Mouse (Mus musculus) brain, embryonic 14.5 days (tissue): ENCODE results near the gene Bhlhe40. TPM values are rescaled to one million over a fixed set of nuclear protein-coding genes. Genes with fewer than 3 reads are reported as not detected.

ENCODE experiments used
- DNase-seq: peaks from one replicate; pipeline ENCODE4 v3.0.0-alpha.2; 2011; ENCODE audit warnings: low read depth
- CTCF ChIP-seq: fragments of 200-500 bp; IDR thresholded peaks from 2 replicates; pipeline ENCODE4 v1.5.1; 2012; ENCODE audit warnings: inconsistent platforms, mild to moderate bottlenecking, moderate library complexity, borderline replicate concordance; ENCODE audit not compliant: insufficient read depth, insufficient read length; ENCODE audit errors: extremely low read depth
- POLR2A ChIP-seq: fragments of 200-500 bp; IDR thresholded peaks from 2 replicates; pipeline ENCODE4 v1.6.1; 2012; ENCODE audit warnings: mild to moderate bottlenecking, inconsistent platforms, borderline replicate concordance; ENCODE audit not compliant: poor library complexity, insufficient read depth, insufficient read length, severe bottlenecking; ENCODE audit errors: extremely low read depth
- polyA plus RNA-seq: library from polyadenylated mRNA; depleted of rRNA; stranded (reverse); fragments of >200 nt; gene quantifications from 2 replicates; pipeline ENCODE4 v1.2.3, GENCODE M21; 2012

The Bhlhe40 gene
- polyA plus RNA-seq, 1 experiment: 4.0 TPM

GRCm38 (mm10) chr6:108681084-108681483, 20.7 kb downstream of the Bhlhe40 start:
- TF ChIP-seq CTCF: no peak
- TF ChIP-seq POLR2A: no peak
- DNase-seq: no peak

DNA sequence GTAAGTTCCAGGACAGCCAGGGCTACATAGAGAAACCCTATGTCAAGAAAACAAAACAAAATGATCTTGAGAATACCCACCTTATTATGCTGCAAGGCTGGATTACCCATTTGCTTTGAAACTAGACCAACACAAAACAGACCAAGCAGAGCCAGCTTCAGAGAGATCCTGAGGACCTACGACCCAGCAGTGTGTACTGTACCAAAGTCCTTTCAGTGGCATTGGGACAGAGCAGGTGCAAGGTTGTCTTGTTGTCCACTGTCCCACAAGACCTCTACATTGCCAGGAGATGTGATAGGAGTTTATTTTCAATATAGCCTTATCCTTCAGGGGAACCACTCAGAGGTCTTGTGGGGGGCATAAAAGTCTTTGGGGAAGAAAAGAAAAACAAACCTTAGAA, 22.7 kb downstream of the Bhlhe40 start:
- DNase-seq: no peak
- no peak for TF ChIP-seq CTCF
- TF ChIP-seq POLR2A: no peak

DNA sequence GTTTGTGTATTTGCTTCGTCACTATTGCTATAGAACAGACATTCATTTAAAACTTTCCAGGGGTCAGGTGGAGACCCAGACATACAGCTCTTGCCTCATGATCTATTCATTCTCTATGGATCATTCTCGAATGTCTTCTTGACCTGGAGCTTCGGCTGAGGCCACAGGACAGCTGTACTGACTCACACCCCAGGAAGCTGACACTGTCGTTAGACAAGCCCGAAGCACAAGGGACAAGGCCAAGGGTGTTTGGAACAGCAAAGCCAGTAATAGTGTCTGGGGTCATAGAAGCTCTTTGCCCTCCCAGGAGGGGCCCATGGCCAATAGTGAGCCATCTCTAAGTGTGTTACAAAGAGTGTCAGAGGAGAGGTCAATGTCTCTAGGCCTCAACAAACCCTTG, 24.0 kb downstream of the Bhlhe40 start:
- DNase-seq: no peak
- TF ChIP-seq CTCF (no peak), POLR2A (no peak)

GRCm38 (mm10) chr6:108685758-108686355, 25.4 kb downstream of the Bhlhe40 start:
- TF ChIP-seq POLR2A (no peak), CTCF (no peak)
- DNase-seq: no peak

DNA sequence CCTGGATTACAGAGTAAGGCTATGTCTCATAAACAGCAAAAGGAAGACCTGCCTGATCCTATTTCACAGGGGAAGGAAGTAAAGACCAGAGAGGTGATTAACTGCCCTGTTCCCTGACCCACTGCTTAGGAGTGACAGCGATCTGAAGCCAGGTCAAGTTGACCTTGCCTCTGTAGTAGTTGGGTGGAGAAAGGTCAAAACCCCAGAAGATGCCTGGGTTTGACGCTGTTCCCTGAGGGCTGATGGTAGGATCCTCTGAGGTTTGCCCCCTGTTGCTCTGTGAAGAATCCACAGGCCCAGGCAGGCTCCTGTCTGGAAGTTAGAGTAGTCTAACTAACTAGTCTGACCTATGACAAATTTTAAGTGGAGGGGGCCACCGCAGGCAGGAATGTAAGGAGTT, 26.5 kb downstream of the Bhlhe40 start:
- no peak for TF ChIP-seq POLR2A
- no peak for TF ChIP-seq CTCF
- DNase-seq: no peak

GRCm38 (mm10) chr6:108688344-108688743, 27.9 kb downstream of the Bhlhe40 start:
- TF ChIP-seq CTCF: no peak
- no peak for DNase-seq

DNA sequence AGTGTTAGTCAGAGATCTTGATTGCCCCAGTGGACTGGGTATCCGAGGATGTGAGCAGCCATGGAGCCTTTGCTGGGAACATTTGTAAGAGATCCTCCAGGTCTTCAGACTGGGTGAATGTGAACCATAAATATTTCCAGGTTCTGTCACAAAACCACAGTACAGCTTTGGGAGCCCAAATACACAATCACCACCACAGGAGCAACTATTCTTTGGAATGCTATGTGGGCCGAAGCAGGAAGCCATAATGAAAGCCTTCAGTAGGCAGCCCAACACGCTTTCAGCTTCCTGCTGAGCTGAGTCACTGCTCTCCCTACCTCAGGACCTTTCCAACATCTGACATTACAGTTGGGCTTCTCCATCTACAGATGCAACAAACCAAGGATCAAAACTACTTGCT, 32.6 kb downstream of the Bhlhe40 start:
- no peak for TF ChIP-seq CTCF
- TF ChIP-seq POLR2A: no peak
- no peak for DNase-seq

- TF ChIP-seq CTCF (no peak), POLR2A (no peak)
- no peak for DNase-seq
Observed at GRCm38 (mm10) chr6:108694965-108695724, 34.7 kb downstream of the Bhlhe40 start.

DNA sequence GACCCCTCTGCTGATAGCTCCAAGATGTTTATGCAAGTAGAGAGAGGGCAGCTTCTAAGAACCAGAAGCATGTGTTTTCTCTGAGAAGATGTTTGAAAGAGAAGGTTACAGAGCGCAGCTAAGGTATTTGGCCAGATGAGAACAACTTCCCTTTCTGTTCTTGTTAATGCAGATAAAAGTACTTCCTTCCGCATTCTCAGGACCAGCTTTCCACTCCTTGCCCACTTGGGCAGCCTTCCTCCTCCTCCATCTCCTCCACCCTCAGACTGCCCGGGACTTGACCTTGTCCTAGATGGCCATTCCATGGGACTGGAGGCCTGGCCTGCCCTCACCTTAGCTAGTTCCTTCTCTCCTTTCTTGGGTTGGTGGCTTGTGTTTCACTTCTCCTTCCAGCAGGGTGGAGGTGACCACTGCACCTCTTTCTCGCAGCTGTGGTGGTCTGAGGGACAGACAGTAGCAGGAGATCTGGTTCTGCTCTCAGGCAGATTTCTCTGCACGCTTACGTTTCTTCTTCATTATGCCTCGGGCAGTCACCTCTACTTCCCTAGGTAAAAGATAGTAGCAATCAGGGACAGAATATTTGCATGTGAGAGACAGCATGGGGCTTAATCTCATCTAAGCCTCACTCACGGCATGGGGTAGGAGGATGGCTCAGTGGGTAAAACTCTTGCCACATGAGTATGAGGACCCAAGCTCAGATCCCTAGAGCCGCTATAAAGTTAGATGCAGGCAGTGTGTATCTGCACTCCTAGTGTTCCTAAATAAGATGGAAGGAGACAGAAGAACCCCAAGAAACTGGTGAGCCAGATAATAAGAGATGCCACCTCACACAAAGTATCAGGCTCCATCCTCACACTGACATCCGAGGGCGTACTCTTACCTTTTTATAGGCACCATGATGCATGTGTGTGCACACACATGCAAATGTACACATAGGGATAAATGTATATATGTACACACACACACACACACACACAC, 35.7 kb downstream of the Bhlhe40 start:
- DNase-seq: no peak
- no peak for TF ChIP-seq CTCF
- TF ChIP-seq POLR2A: no peak

- TF ChIP-seq POLR2A: no peak
- no peak for TF ChIP-seq CTCF
- DNase-seq: no peak
Observed at GRCm38 (mm10) chr6:108696822-108697202, 36.4 kb downstream of the Bhlhe40 start.

DNA sequence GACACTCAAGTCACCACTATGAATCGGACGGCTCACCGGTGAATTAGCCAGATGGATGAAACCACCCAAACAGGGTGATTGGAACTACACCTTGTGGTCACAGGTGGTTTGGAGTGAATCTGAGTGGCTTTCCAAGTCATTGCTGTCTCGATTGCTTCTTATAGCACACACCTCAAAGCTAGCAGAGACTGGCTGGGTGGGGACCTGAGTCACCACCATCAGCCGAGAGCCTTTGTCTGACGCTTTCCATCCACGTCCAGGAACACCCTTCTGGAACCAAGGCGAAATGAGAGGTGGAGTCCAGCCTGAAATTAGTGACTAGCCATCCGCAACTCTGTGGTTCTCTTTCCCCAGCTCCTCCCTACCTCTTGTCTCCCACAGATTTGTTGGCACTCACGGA, 36.9 kb downstream of the Bhlhe40 start:
- TF ChIP-seq CTCF (no peak), POLR2A (no peak)
- DNase-seq: no peak

GRCm38 (mm10) chr6:108698343-108698870, 38.0 kb downstream of the Bhlhe40 start:
- TF ChIP-seq CTCF (no peak), POLR2A (no peak)

GRCm38 (mm10) chr6:108699679-108700078, 39.2 kb downstream of the Bhlhe40 start:
- no peak for TF ChIP-seq POLR2A
- TF ChIP-seq CTCF: no peak
- no peak for DNase-seq

More at GRCm38 (mm10) chr6:108698343-108698870, 38.0 kb downstream of the Bhlhe40 start:
- DNase-seq: peak; percentile 68
